Mouse (Mus musculus) CH12.LX (cell line): ENCODE results near the gene Arf3. TPM values are rescaled to one million over a fixed set of nuclear protein-coding genes. Genes with fewer than 3 reads are reported as not detected.

Experiments
- DNase-seq: peaks from one replicate; pipeline ENCODE4 v3.0.0-alpha.2; 2013; ENCODE audit errors: extremely low read depth
- H3K27ac ChIP-seq: 2 replicates; pipeline ENCODE4 v1.5.1; 2012; ENCODE audit warnings: low read depth, mild to moderate bottlenecking, control low read depth, moderate library complexity; ENCODE audit not compliant: insufficient read depth
- H3K27me3 ChIP-seq: replicated peaks from 2 replicates; pipeline ENCODE3; 2012; ENCODE audit warnings: inconsistent platforms
- H3K36me3 ChIP-seq, 2 experiments: replicated peaks in 1 of 2; 2 replicates each; pipeline versions ENCODE3 to v1.6.1; 2012; ENCODE audit warnings: inconsistent platforms in 1 of 2, low read length in 1 of 2, mild to moderate bottlenecking in 1 of 2, mixed read lengths in 1 of 2, moderate library complexity in 1 of 2; ENCODE audit not compliant: control insufficient read depth in 1 of 2, insufficient read depth in 1 of 2
- H3K4me1 ChIP-seq, 2 experiments: 2 replicates each; pipeline ENCODE4 v1.6.1; 2012; ENCODE audit warnings: inconsistent platforms in 1 of 2, moderate library complexity in 1 of 2; ENCODE audit not compliant: insufficient read depth in 2 of 2, control insufficient read depth in 1 of 2
- H3K4me2 ChIP-seq: 2 replicates; pipeline ENCODE4 v1.6.1; 2012; ENCODE audit warnings: low read depth, mild to moderate bottlenecking, control low read depth; ENCODE audit not compliant: poor library complexity, insufficient read depth, severe bottlenecking
- H3K4me3 ChIP-seq, 3 experiments: fragments of 150-350 bp in 1 of 3; sonication (generic) in 1 of 3; replicated peaks in 1 of 3; 2 replicates each; pipeline versions ENCODE3 to v1.5.1; 2011 to 2012; ENCODE audit warnings: low read depth in 2 of 3, low read length in 2 of 3, mild to moderate bottlenecking in 2 of 3, moderate library complexity in 2 of 3, control low read depth in 1 of 3, improper control_type of control experiment in 1 of 3, inconsistent platforms in 1 of 3, mixed read lengths in 1 of 3; ENCODE audit not compliant: poor library complexity in 1 of 3
- H3K79me2 ChIP-seq: replicated peaks from 2 replicates; pipeline ENCODE4 v1.6.1; 2012; ENCODE audit warnings: mild to moderate bottlenecking, moderate library complexity; ENCODE audit not compliant: control insufficient read depth, poor library complexity, insufficient read depth, severe bottlenecking; ENCODE audit errors: extremely low read depth
- H3K9ac ChIP-seq: 2 replicates; pipeline ENCODE4 v1.6.1; 2012; ENCODE audit warnings: low read depth, mild to moderate bottlenecking, control low read depth, moderate library complexity; ENCODE audit not compliant: insufficient read depth
- H3K9me3 ChIP-seq: replicated peaks from 2 replicates; pipeline ENCODE3; 2012; ENCODE audit warnings: low read length, inconsistent platforms, mixed read lengths
- BHLHE40 ChIP-seq: IDR thresholded peaks from 2 replicates; pipeline ENCODE4 v1.6.1; 2011; ENCODE audit warnings: mild to moderate bottlenecking, low read depth, low read length, improper control_type of control experiment
- CHD2 ChIP-seq: IDR thresholded peaks from 2 replicates; pipeline ENCODE4 v1.6.1; 2011; ENCODE audit warnings: low read length, improper control_type of control experiment
- E2F4 ChIP-seq: IDR thresholded peaks from 2 replicates; pipeline ENCODE4 v1.6.1; 2011; ENCODE audit warnings: low read depth, low read length, improper control_type of control experiment; ENCODE audit not compliant: insufficient replicate concordance
- ELF1 ChIP-seq: IDR thresholded peaks from 2 replicates; pipeline ENCODE4 v1.6.1; 2014; ENCODE audit warnings: low read depth, mild to moderate bottlenecking, inconsistent platforms, low read length, improper control_type of control experiment
- EP300 ChIP-seq: IDR thresholded peaks from 2 replicates; pipeline ENCODE4 v1.6.1; 2011; ENCODE audit warnings: low read length, improper control_type of control experiment
- GABPA ChIP-seq: IDR thresholded peaks from 2 replicates; pipeline ENCODE4 v1.6.1; 2012; ENCODE audit warnings: low read depth, low read length, improper control_type of control experiment, inconsistent platforms; ENCODE audit not compliant: insufficient replicate concordance
- HCFC1 ChIP-seq: IDR thresholded peaks from 2 replicates; pipeline ENCODE4 v1.6.1; 2012; ENCODE audit warnings: low read depth, mild to moderate bottlenecking, inconsistent platforms, low read length, improper control_type of control experiment
- IRF4 ChIP-seq: IDR thresholded peaks from 2 replicates; pipeline ENCODE4 v1.6.1; 2014; ENCODE audit warnings: low read depth, mild to moderate bottlenecking, inconsistent platforms, low read length, improper control_type of control experiment
- JUN ChIP-seq: IDR thresholded peaks from 2 replicates; pipeline ENCODE4 v1.6.1; 2011; ENCODE audit warnings: low read depth, mild to moderate bottlenecking, low read length, improper control_type of control experiment, moderate library complexity; ENCODE audit not compliant: insufficient read depth
- JUND ChIP-seq: conservative IDR thresholded peaks from 2 replicates; pipeline ENCODE4 v1.6.1; 2011; ENCODE audit warnings: low read depth, low read length, improper control_type of control experiment
- KAT2A ChIP-seq: IDR thresholded peaks from 2 replicates; pipeline ENCODE4 v1.6.1; 2012; ENCODE audit warnings: low read length, improper control_type of control experiment, inconsistent platforms; ENCODE audit not compliant: insufficient replicate concordance
- MAFK ChIP-seq: IDR thresholded peaks from 2 replicates; pipeline ENCODE4 v1.6.1; 2011; ENCODE audit warnings: low read length, improper control_type of control experiment; ENCODE audit not compliant: insufficient replicate concordance
- MAX ChIP-seq: IDR thresholded peaks from 2 replicates; pipeline ENCODE4 v1.6.1; 2011; ENCODE audit warnings: low read length, improper control_type of control experiment
- MAZ ChIP-seq: IDR thresholded peaks from 2 replicates; pipeline ENCODE4 v1.6.1; 2012; ENCODE audit warnings: low read depth, mild to moderate bottlenecking, inconsistent platforms, low read length, improper control_type of control experiment, moderate library complexity
- MEF2A ChIP-seq: IDR thresholded peaks from 2 replicates; pipeline ENCODE4 v1.6.1; 2014; ENCODE audit warnings: low read depth, mild to moderate bottlenecking, inconsistent platforms, low read length, improper control_type of control experiment, borderline replicate concordance
- MXI1 ChIP-seq: IDR thresholded peaks from 2 replicates; pipeline ENCODE4 v1.6.1; 2011; ENCODE audit warnings: mild to moderate bottlenecking, low read depth, low read length, improper control_type of control experiment
- MYC ChIP-seq: IDR thresholded peaks from 2 replicates; pipeline ENCODE4 v1.6.1; 2011; ENCODE audit warnings: low read depth, mild to moderate bottlenecking, improper control_type of control experiment, low read length
- NELFE ChIP-seq: IDR thresholded peaks from 2 replicates; pipeline ENCODE4 v1.6.1; 2011; ENCODE audit warnings: low read depth, low read length, improper control_type of control experiment
- NRF1 ChIP-seq: IDR thresholded peaks from 2 replicates; pipeline ENCODE4 v1.6.1; 2014; ENCODE audit warnings: low read depth, mild to moderate bottlenecking, inconsistent platforms, low read length, improper control_type of control experiment, moderate library complexity
- POLR2A ChIP-seq: IDR thresholded peaks from 2 replicates; pipeline ENCODE4 v1.6.1; 2011; ENCODE audit warnings: low read depth, mild to moderate bottlenecking, improper control_type of control experiment, low read length
- POLR2AphosphoS2 ChIP-seq: IDR thresholded peaks from 2 replicates; pipeline ENCODE4 v1.6.1; 2011; ENCODE audit warnings: low read depth, low read length, improper control_type of control experiment
- RAD21 ChIP-seq: IDR thresholded peaks from 2 replicates; pipeline ENCODE4 v1.6.1; 2011; ENCODE audit warnings: low read depth, mild to moderate bottlenecking, low read length, improper control_type of control experiment, moderate library complexity
- RCOR1 ChIP-seq: conservative IDR thresholded peaks from 2 replicates; pipeline ENCODE4 v1.6.1; 2012; ENCODE audit warnings: low read depth, mild to moderate bottlenecking, inconsistent platforms, low read length, improper control_type of control experiment
- SIN3A ChIP-seq: IDR thresholded peaks from 2 replicates; pipeline ENCODE4 v1.6.1; 2012; ENCODE audit warnings: low read length, improper control_type of control experiment, inconsistent platforms
- SMC3 ChIP-seq: IDR thresholded peaks from 2 replicates; pipeline ENCODE4 v1.6.1; 2011; ENCODE audit warnings: low read depth, low read length, improper control_type of control experiment
- USF1 ChIP-seq: IDR thresholded peaks from 2 replicates; pipeline ENCODE4 v1.6.1; 2014; ENCODE audit warnings: low read depth, mild to moderate bottlenecking, inconsistent platforms, low read length, improper control_type of control experiment
- USF2 ChIP-seq: conservative IDR thresholded peaks from 2 replicates; pipeline ENCODE4 v1.6.1; 2011; ENCODE audit warnings: low read depth, low read length, improper control_type of control experiment
- ZKSCAN1 ChIP-seq: IDR thresholded peaks from 2 replicates; pipeline ENCODE4 v1.6.1; 2012; ENCODE audit warnings: low read depth, inconsistent platforms, low read length, improper control_type of control experiment, borderline replicate concordance
- ZMIZ1 ChIP-seq: IDR thresholded peaks from 2 replicates; pipeline ENCODE4 v1.6.1; 2012; ENCODE audit warnings: low read depth, mild to moderate bottlenecking, inconsistent platforms, low read length, improper control_type of control experiment
- ZNF384 ChIP-seq: IDR thresholded peaks from 2 replicates; pipeline ENCODE4 v1.6.1; 2012; ENCODE audit warnings: low read depth, low read length, improper control_type of control experiment, inconsistent platforms
- dilution Hi-C: fragments of 300-500 bp; cut with MboI; formaldehyde crosslinking; loops from 2 replicates; pipeline ENCODE4 v1.14.3; 2020; ENCODE audit warnings: low sequenced_read_pairs; ENCODE audit not compliant: extremely low pct_unique_long_range_greater_than_20kb, extremely low pct_ligation_motif_present
- in situ Hi-C: fragments of 300-500 bp; cut with MboI; formaldehyde crosslinking; loops from 3 replicates; pipeline ENCODE4 v1.14.3; 2019; ENCODE audit warnings: low sequenced_read_pairs, low pct_ligation_motif_present, low pct_unique_long_range_greater_than_20kb, mixed read lengths
- polyA plus RNA-seq: library from polyadenylated mRNA; unstranded; fragments of >175 nt; gene quantifications from 2 replicates; pipeline ENCODE4 v1.2.1, GENCODE M21; 2012; ENCODE audit warnings: low read depth; ENCODE audit not compliant: insufficient read length
- total RNA-seq, 2 experiments: library from RNA; depleted of rRNA; stranded (reverse); fragments of 300-350 nt in 1 of 2; fragments of >200 nt in 1 of 2; gene quantifications; 2 replicates each; pipeline ENCODE4 v1.2.3; 2012 to 2014

Arf3 gene
- total and polyA plus RNA-seq, 3 experiments, result 32.5 to 182 (median 41.0) TPM

DNA sequence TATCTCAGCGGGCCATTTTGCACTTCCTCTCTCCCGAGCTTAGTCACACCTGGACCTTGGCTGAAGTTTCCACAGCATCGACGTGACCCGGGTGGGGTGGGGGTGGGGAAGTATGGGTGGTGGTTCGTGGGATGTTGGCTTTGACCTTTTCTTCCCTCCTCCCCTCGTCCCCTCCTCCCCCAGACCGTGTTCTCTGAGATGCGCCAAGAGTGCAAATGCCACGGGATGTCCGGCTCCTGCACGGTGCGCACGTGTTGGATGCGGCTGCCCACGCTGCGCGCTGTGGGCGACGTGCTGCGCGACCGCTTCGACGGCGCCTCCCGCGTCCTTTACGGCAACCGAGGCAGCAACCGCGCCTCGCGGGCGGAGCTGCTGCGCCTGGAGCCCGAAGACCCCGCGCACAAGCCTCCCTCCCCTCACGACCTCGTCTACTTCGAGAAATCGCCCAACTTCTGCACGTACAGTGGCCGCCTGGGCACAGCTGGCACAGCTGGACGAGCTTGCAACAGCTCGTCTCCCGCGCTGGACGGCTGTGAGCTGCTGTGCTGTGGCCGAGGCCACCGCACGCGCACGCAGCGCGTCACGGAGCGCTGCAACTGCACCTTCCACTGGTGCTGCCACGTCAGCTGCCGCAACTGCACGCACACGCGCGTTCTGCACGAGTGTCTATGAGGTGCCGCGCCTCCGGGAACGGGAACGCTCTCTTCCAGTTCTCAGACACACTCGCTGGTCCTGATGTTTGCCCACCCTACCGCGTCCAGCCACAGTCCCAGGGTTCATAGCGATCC is 29.4 kb upstream of the Arf3 start:
- no peak for TF ChIP-seq MAZ
- no peak for TF ChIP-seq POLR2AphosphoS2
- no peak for TF ChIP-seq NRF1
- no peak for TF ChIP-seq KAT2A
- no peak for TF ChIP-seq CHD2
- no peak for TF ChIP-seq RCOR1
- TF ChIP-seq HCFC1, result no peak
- TF ChIP-seq JUND, result no peak
- no peak for TF ChIP-seq ZNF384
- TF ChIP-seq MAX, result no peak
- TF ChIP-seq NELFE, result no peak
- no peak for TF ChIP-seq E2F4
- no peak for TF ChIP-seq SMC3
- TF ChIP-seq ZMIZ1, result no peak
- no peak for TF ChIP-seq IRF4
- no peak for TF ChIP-seq RAD21
- H3K4me1 ChIP-seq, result peaks cover 38 to 46% of the 10 kb centered on the region in 2 experiments
- in situ Hi-C loops (no loop called here), dilution Hi-C loops (no loop called here)
- peaks cover 66% of the 10 kb centered on the region for H3K27me3 ChIP-seq
- peaks cover 23% of the 10 kb centered on the region for H3K9me3 ChIP-seq
- DNase-seq, result no peak
- H3K79me2 ChIP-seq, result no peaks in the 10 kb centered on the region
- H3K36me3 ChIP-seq, result no peaks in the 10 kb centered on the region
- H3K27ac ChIP-seq, result no peak overlapping the region
- no peak overlapping the region for H3K4me2 ChIP-seq
- H3K9ac ChIP-seq, result no peak overlapping the region
- H3K4me3 ChIP-seq, result no peak overlapping the region

DNA sequence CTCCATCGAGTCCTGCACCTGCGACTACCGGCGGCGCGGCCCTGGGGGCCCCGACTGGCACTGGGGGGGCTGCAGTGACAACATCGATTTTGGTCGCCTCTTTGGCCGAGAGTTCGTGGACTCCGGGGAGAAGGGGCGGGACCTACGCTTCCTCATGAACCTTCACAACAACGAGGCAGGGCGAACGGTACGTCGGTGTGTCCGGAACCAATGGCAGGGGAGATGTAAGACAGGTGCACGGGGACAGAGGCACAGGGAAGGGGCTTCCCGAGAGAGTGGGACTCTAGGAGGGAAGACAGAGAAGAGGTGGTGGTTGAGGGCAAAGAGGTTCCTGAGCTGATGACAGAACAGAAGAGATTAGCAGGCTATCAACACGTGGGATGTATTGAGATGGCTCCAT is 28.8 kb upstream of the Arf3 start:
- in situ Hi-C loops, result no loop called here
- Histone ChIP-seq H3K4me1 (peaks cover 33 to 39% of the 10 kb centered on the region in 2 experiments), H3K27ac (no peak overlapping the region), H3K9ac (no peak overlapping the region), H3K4me2 (peak overlapping the region; percentile 73; the same call in 1 of the 2 replicates), H3K27me3 (peaks cover 67% of the 10 kb centered on the region), H3K36me3 (no peaks in the 10 kb centered on the region), H3K9me3 (peaks cover 23% of the 10 kb centered on the region), H3K79me2 (no peaks in the 10 kb centered on the region), H3K4me3 (peak overlapping the region in 1 of 3 experiments; percentile 43)
- no peak for DNase-seq
- dilution Hi-C loops, result no loop called here
- TF ChIP-seq MAFK (no peak), ZNF384 (no peak), SIN3A (no peak), BHLHE40 (no peak), IRF4 (no peak), EP300 (no peak), USF2 (no peak), SMC3 (no peak), GABPA (no peak), POLR2A (no peak), MYC (0 out of 2 replicates have a peak, but pooled peaks have one; percentile 21), MEF2A (no peak), ELF1 (no peak), MXI1 (0 out of 2 replicates have a peak, but pooled peaks have one; percentile 38), MAX (peak; percentile 10; the same call in 1 of the 2 replicates), USF1 (no peak), JUN (no peak), POLR2AphosphoS2 (no peak), ZKSCAN1 (no peak), E2F4 (no peak)
